Mouse (Mus musculus): Measurements from ENCODE around the gene Rab3ip. TPM values are rescaled to one million over a fixed set of nuclear protein-coding genes. Genes with fewer than 3 reads are reported as not detected.

Rab3ip gene
- total RNA-seq, 2 experiments from 2014 or later: 85.5 to 87.9 TPM

DNA sequence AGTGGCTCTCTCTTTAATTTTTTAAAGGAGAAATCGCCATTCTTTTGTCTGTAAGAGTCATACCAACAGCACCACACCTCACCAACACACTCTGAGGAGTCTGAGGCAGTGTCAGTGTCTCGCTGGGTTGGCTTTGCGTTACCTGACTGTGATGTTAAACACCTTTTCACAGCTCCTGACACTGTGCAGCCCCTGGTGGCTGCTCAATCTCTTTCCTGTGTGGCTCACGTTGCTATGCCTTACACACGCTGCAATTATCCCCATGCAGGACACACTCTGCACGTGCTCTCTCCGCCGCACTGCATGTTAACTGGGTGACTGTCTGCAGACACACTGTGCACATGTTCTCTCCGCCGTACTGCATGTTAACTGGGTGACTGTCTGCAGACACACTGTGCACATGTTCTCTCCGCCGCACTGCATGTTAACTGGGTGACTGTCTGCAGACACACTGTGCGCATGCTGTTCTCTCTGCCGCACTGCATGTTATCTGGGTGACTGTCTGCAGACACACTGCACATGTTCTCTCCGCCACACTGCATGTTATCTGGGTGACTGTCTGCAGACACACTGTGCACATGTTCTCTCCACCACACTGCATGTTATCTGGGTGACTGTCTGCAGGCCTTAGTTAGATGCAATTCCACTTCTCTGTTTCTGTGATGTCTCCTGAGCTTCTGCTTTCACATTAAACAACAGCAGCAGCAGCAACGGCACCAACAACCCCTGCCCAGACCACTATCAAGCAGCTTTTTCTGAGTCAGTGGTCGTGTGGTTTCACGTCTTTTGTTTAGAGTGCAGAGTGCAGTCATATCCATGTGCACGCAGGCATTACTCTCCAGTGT, 26.7 kb downstream of the Rab3ip start:
- intact Hi-C loops (cut with DNase I): no loop called here
- DNase-seq (ENCODE audit: low spot score): no peak

DNA sequence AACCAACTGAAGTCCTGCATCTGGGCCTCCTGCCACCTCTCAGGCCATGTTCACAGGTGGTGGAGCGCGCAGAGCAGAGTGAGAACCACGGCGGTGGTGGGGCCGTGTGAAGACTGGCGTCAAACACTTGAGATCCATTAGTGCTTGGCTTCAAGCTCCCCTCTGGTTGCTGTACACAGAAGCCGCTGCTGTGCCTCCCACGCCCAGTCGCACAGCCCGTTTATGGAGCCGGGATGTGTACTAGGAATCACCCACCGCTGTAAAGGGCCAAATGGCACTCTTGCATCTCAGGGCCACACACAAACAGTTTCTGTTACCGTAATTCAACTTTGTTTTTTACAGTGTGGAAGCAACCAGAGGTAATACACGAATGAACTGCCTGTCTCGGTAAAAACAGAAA, 28.4 kb downstream of the Rab3ip start:
- intact Hi-C loops (cut with DNase I): no loop called here
- DNase-seq (ENCODE audit: low spot score): no peak

DNA sequence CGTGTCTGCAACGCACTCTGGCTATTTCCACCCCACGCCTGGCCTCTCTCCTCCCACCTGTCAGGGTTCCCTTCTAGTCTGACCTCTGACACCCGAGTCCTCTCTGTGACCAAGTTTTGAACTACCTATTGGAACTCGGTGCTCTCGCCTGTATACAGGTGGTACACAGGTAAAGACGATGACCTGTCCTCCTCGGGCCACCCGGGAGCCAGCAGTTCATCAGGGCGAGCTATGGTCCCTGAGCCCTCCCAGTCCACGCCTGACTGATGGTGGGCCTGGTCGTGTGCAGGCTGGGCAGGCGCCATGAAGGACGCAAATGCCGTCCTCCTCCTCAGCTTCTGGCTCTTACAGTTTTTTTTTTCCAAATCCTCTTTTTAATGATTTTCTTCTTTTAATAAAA, 29.2 kb downstream of the Rab3ip start:
- intact Hi-C loops (cut with DNase I): no loop called here
- DNase-seq (ENCODE audit: low spot score): no peak

DNA sequence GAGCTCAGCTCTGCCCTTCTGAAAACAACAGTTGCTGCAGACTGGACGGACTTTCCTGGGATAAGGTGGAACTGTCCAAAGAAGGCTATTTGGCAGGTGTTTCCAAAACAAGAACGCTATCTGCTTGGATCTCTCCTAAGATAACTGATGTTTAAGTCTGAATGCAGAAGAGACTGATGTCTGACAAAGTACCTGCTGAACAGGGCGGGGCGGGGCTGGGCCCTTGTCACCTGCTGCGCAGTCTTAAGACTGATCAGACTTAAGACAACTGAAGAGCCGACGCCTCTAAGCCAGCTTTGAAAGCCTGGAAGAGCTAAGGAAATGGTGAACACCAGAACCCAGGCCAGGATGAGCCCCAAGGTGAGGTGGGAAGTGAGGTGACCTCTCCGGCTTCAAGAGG, 29.9 kb downstream of the Rab3ip start:
- no peak for DNase-seq (ENCODE audit: low spot score)
- intact Hi-C loops (cut with DNase I): no loop called here

DNA sequence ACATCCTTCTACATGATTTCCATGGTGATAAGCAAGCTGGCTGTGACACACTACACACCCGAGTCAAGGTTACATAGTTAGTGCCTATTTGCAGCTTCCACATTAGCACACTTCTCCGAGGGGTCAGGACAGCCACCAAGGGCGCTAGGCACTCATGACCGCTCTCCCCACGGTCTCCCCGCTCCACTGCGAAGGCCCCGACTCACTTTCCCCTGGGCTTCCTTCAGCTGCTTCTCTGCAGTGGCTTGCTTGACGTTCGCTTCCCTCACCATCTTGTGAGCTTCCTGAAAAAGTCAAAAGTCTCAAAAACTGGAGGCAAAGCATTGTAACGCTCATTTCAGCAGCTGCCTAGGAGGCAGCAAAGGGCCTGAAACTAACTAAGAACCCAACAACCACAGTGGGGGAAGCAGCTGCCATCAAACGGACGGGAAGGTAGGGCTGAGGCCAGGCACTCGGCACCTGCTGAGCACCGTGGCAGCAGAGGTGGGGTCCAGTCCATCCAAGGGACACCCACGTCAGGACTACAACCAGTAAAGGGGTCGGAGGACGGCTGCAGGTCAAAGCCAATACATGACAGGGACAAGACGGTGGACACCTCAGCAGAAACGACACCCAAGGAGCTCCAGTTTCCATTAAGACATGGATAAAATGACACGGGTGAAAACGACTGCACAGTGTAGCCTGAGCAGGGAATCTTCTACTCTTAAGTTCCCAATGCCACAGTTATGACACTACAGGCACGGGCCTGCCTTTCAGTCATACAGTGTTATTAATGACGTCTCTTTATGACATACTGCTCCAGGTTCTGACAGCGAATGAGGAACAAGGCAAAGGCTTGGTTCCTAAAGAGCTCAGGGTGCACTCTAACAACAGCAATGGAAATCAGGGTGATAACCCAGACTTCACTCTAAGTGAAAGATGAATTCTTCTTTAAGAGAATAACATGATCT, 30.9 kb downstream of the Rab3ip start:
- DNase-seq (ENCODE audit: low spot score): no peak
- intact Hi-C loops (cut with DNase I): no loop called here

DNA sequence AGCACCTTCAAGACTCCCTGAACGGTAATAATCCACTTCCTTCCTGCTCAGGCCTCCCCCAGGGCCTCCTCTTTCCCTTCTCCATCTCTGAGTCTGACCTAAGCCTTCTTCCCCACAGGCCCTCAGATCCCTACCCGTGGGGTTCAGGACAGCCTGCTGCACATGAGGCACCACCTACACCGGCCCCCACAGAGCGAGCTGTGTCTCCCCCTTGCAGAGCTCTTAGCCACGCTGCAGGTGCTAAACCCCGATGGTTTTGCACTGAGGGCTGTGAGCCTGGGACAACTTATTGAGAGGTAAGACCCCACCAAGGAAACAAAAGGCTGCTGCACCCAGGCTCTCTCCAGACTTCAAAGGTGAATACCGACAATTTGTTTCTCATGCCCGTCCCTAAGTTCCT, 34.0 kb downstream of the Rab3ip start:
- no peak for DNase-seq (ENCODE audit: low spot score)
- intact Hi-C loops (cut with DNase I): no loop called here

DNA sequence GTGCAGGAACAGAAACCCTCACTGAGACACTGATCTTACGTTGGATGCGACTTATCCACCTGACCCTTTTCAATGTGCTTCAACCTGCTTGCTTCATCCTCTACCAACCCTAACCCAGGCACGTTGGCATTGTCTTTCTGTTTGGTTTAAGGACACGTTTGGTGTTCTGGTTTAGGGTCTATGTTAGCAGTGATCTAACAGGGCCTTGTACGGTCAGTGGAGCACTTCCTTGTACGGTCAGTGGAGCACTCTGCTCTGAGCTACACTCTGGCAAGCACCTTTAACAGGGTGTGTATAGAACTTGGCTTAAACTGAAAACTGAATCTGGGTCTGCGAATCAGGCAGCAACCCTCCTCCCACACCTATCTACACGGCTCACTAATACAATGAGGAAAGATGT, 35.3 kb downstream of the Rab3ip start:
- no peak for DNase-seq (ENCODE audit: low spot score)
- intact Hi-C loops (cut with DNase I): no loop called here

DNA sequence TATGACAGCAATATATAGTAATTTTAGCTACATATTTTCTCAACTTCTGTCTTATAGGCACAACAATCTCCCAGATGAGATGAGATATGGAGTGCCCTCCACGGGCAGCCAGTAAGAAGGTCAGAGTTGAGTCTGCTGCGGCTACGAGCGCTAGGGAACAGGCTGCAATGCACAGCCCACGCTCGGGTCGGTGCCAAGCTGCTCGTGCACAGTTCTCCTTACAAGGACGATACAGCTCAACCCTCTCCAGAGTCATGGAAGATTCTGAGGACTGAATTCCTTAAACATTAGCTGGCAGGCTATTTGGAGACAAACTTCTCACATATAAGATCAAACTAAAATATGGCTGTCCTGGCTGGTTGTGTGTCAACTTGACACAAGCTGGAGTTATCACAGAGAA, 36.0 kb downstream of the Rab3ip start:
- no peak for DNase-seq (ENCODE audit: low spot score)
- intact Hi-C loops (cut with DNase I): no loop called here

DNA sequence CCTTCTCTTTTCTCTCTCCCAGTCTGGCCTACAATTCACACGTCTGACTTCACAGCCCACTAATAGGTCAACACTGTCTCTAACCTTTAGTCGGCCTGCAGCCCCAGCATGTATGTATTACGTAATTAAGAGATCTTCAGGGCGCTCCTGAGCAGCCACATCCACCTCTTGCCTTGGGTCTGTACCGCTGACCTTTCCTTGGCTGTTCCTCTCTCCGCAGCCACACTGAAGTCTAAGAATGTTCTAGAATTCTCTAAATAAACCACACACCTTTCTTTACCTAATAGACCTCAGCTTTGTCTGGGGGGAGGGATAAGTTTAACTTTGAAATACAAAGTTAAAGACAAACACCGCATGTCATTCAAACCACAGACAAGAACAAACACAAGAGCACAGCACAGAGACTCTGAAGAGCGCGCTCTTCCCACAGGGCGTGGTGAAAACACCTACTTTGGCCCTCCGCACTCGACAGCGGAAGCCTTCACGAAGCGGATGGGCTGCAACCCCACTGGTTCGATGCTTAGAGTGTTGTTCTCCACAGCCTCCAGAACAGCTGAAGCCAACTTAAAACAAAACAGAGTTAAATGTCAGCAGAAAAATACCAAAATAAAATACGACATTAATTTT, 36.8 kb downstream of the Rab3ip start:
- intact Hi-C loops (cut with DNase I): no loop called here
- DNase-seq (ENCODE audit: low spot score): no peak

DNA sequence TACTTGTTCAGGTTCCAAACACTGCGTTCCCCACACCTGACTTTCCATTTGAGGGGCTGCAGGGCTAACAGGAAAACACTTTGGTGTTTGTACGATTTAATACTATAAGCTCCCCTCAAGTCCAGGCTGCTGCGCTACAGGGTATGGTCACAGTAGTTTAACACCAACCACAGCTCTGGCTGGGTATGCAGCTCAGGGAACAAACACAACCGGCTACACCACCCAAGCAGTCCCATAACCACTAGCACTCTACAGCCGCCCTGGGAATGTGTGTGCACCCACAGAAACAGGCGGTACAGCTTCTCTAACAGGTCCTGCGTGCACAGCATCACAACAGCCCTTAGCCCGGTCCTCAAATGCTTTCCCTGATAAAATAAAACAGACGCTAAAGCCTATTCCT, 37.7 kb downstream of the Rab3ip start:
- intact Hi-C loops (cut with DNase I): no loop called here
- no peak for DNase-seq (ENCODE audit: low spot score)

DNA sequence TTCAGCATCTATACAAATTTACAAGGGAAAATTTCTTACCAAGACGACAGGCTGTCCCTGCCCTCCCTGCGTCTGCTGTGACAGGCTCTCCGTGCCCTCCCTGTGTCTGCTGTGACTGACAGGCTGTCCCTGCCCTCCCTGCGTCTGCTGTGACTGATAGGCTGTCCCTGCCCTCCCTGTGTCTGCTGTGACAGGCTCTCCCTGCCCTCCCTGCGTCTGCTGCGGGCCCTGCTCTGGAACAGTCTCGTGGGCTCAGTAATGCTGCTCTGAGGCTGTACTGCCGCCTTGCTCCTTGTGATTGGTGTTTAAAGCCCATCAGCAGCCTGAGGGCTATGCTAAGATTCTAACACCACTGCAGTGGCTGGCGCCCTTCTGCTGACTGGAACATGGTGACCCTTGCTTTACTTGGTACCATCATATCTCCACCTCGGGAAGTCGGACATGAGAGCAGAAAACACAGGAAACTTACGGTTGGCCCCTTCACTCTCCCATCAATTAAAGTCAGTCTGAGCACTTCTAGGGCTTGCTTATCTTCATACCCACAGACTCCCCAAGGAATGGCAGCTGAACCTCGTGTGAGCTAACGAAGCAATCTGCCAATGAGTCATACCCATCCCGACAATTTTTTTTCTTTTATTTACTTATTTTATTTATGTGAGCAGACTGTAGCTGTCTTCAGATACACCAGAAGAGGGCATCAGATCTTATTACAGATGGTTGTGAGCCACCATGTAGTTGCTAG, 41.5 kb downstream of the Rab3ip start:
- DNase-seq (ENCODE audit: low spot score): no peak
- intact Hi-C loops (cut with DNase I): no loop called here

DNA sequence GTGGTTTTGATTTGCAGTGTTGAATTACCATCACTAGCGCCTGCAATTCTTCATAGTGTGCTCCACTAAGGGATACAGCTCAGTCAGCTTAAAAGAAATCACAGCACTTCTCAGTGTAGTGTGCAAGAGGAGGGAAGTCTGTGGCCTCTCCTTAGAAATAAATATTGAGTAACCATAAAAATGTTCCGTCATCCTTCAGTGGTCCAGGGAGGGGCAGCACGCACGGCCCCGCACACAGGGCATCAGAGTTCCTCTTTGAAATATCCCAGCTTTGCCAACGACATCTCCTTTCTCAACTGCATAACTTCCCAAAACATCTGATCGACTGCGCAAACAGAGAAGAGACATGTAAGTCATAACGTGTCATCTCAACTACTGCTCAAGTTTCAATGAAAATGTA, 43.8 kb downstream of the Rab3ip start:
- no peak for DNase-seq (ENCODE audit: low spot score)
- intact Hi-C loops (cut with DNase I): no loop called here

DNA sequence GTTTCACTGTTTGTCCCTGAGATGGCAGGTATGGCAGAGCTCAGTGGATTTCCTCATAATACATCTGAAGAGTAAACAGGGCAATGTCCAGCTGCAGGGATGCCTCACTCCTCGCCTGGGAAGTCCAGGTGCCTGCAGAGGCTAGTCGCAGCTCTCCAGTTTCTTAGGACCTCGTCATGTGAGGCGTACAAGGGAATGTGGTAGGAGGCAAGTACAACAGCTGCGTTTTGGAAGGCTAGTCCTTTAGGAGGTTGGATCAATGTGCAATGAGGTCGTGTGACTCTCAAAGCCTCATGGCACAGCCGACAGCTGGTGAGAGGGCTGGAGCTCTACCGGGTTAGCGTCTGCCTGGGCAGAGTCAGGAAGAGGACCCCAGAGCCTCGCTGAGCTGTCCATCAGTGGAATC, 46.1 kb downstream of the Rab3ip start:
- no peak for DNase-seq (ENCODE audit: low spot score)
- intact Hi-C loops (cut with DNase I): no loop called here

DNA sequence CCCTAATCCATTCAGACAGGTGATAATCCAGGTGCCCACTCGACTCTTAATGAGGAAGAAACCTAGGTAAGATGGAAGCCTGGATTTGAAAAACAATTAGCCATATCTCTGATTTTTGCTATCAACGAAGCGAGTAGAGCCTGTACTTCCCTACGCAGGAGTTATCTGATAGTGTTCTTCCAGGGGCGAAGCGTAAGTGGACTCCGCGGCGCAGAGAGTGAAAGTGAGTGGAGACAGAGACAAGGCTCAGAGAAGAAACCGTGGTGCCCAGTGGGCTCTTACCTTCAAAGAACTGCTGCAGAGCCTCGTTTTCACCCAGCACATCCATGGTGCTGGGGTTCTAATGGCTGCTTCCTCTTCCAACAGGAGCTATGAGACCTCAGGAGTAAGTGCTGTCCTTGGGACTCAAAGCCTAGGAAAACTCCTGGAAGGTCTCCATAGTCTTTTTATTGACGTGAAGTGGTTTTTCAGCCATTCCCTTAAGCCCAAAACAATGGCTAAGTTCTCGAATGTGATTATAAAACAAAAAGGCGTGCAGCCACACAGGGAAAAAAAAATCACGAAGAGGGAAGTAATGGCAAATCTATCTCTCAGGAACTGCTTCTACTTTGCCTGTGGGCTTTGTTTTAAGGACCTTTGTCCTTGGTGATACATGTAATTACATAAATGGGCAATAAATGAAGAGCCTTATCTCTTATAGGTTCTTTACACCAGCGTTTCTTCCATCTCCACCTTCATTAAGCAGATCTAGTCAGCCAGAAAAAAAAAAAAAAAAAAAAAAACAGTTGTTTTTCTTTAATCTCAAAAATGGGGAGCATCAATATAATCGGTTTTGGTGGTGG, 54.0 kb downstream of the Rab3ip start, which contains the start of gene Myrfl:
TSS of gene Myrfl (minus strand) at position 584 of the 842 bp plus-strand sequence.
- intact Hi-C loops (cut with DNase I): no loop called here
- DNase-seq (ENCODE audit: low spot score): no peak

DNA sequence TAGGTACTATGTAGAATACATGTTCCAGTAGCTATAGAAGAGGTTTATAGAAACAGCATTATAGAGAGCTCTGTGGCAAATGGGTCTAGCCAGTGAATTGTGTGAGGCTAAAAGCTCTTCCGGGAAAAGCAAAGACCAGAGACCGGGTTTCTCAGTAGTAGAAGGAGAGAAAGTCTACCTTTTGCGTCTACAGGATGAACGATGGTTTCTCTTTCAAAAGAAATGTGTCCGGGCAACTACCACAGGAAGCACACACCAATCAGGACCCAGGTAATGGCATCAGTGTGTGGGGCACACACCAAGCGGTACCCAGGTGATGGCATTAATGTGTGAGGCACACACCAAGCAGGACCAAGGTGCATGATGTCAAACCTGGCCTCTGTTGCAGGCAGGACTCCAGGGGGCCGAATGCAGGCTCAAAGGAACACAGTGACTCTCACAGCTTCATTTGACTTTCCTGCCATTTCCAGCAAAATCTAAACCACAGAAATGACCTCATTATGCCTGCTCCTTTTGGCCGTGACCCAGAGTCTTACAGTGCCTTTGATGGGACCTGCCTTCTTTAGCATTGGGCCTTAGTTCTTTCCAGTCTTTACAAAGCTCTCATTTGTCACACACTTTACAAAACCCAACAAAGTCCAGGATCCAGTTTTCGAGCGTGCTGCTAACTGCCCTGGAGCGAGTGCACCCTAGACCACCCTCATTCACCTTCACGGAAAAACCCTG, 55.3 kb downstream of the Rab3ip start:
- intact Hi-C loops (cut with DNase I): no loop called here
- no peak for DNase-seq (ENCODE audit: low spot score)

DNA sequence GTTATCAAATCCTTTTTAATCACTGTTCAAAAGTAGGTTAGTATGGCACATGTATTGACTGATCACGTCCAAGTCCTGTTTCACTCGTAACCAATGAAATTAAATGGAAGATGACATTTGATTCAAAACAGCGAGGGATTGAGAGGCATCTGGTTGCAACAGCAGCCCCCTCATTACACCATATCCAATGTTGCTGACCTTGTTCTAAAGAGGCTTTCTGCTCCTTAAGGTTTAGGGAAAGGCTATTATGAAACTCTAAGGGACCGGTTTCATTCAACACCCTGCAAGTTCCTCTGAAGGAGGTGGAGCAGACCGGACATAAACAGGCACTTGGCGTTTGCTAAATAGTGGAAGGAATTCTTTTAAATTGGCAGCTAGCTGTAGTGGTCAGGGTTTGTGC, 56.0 kb downstream of the Rab3ip start:
- no peak for DNase-seq (ENCODE audit: low spot score)
- intact Hi-C loops (cut with DNase I): no loop called here

DNA sequence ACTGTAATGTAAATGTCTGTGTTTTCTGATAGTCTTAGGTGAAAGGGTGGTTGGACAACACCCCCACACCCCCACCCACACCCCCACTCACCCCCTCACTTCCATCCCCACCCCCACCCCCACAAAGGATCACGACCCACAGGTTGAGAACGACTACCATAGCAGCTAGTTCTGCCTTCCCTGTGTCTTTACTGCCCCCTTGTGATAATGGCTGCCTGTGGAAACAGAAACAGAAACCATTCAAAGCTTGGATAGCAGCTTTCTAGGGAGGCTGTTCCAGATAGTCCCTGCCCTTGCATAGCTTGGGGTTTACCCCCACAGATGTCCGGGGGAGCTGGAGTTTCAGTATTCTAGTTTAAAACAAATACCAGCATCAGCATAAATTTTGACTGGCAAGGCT, 56.8 kb downstream of the Rab3ip start:
- intact Hi-C loops (cut with DNase I): loop anchor here (2.0 kb wide), 1 partner anchor 563 kb away; no protein-coding TSS in a partner anchor
- no peak for DNase-seq (ENCODE audit: low spot score)

DNA sequence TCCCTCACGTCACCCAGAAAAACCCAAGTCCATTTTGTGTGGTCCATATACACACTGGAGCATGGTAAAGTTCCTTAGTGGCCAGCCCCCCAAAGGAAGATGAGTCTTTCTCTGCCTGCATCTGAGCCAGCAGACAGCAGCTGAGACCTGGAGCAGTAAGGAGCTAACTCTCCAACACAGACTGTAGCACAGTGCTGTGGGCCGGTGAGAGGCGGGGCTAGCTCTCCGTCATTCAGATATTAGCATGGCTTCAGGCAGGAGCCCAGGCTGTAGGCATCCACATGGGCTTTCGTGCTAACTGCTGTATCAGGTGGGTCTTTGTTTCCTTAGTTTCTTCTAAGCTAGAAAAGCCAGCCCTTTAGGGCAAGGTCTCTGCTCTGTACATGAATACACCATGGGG, 60.0 kb downstream of the Rab3ip start:
- intact Hi-C loops (cut with DNase I): no loop called here
- DNase-seq (ENCODE audit: low spot score): no peak
